In the genomic region with DNA sequence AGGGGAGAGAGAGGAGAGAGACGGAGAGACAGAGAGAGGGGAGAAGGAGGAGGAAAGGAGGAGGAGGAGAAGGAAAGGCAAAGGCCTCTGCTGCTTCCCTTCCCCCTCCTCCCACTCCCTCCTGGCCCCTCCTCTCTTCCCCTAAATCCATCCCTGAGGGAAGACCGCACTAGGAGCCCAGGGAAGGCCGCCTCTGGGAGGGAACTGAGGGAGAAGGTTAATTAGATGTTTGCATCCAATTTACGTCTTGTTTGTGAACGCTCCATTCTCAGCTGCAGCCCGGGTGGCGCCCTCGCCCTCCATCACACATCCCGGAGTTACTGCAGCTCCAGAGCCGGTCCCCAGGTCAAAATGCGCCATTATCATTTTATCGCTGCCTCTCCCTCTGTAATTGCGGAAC, we compare ENCODE assay signal across 18 mouse cellular contexts. TPM values are rescaled to one million over a fixed set of nuclear protein-coding genes. Genes with fewer than 3 reads are reported as not detected.
A peak's percentile ranks its signal among the peaks of the same experiment; 100 is the strongest.
DNase-seq lines count a peak whose midpoint lies in the region; ATAC-seq lines count a peak whose summit lies in the region.
"Had no signal": no experiment of that assay in that cellular context is flagged by ENCODE, and none has a peak within 500 bp of the region (broad histone marks: within the 10 kb centered on the region; RNA-seq: fewer than 3 reads in every experiment).

No protein-coding gene starts in this region.

- 0 out of 2 replicates have a peak overlapping the region, but pooled peaks have one; percentile 17 for H3K4me2 ChIP-seq in embryonic facial prominence, embryonic 12.5 days (replicated peaks)
- no peak overlapping the region for H3K4me2 ChIP-seq in neural tube, embryonic 13.5 days
- no peak overlapping the region for H3K4me2 ChIP-seq in kidney, embryonic 14.5 days (replicated peaks; ENCODE audit: low read depth, low read length)

- no peaks in the 10 kb centered on the region for H3K9me3 ChIP-seq in embryonic facial prominence, embryonic 12.5 days
- H3K9me3 ChIP-seq in hindbrain, embryonic 10.5 days, result no peaks in the 10 kb centered on the region
- H3K9me3 ChIP-seq in midbrain, embryonic 10.5 days (replicated peaks), result no peaks in the 10 kb centered on the region
- no peaks in the 10 kb centered on the region for H3K9me3 ChIP-seq in neural tube, embryonic 13.5 days
- no peaks in the 10 kb centered on the region for H3K9me3 ChIP-seq in kidney, embryonic 14.5 days (ENCODE audit: control insufficient read depth, low read length)

- ATAC-seq in embryonic facial prominence, embryonic 12.5 days (ENCODE audit: insufficient number of reproducible peaks, insufficient read depth, low FRiP score, low TSS enrichment), result no peak
- no peak for ATAC-seq in neural tube, embryonic 13.5 days (ENCODE audit: low read depth)
- ATAC-seq in cerebellum, adult (ENCODE audit: insufficient number of reproducible peaks, low FRiP score, low TSS enrichment), result no peak
- no peak for ATAC-seq in kidney, embryonic 14.5 days (ENCODE audit: low FRiP score, low TSS enrichment)
- ATAC-seq in granulocyte monocyte progenitor cell, adult 5-6 weeks (replicated peaks; ENCODE audit: poor library complexity, severe bottlenecking), result no peak
- ATAC-seq: intestine, postnatal 0 days had no signal

- 0 out of 2 replicates have a peak, but pooled peaks cover 8% of the 10 kb centered on the region for H3K4me1 ChIP-seq in embryonic facial prominence, embryonic 12.5 days
- H3K4me1 ChIP-seq in hindbrain, embryonic 10.5 days (replicated peaks), result peaks cover 47% of the 10 kb centered on the region
- peaks cover 41% of the 10 kb centered on the region for H3K4me1 ChIP-seq in midbrain, embryonic 10.5 days
- H3K4me1 ChIP-seq in neural tube, embryonic 13.5 days (replicated peaks), result peaks cover 30% of the 10 kb centered on the region
- H3K4me1 ChIP-seq in kidney, embryonic 14.5 days (ENCODE audit: control insufficient read depth, insufficient read depth, low read length), result no peaks in the 10 kb centered on the region

- H3K27me3 ChIP-seq in embryonic facial prominence, embryonic 12.5 days, result peaks cover 55% of the 10 kb centered on the region
- H3K27me3 ChIP-seq in hindbrain, embryonic 10.5 days (ENCODE audit: insufficient read depth, poor library complexity, severe bottlenecking), result peaks cover 94% of the 10 kb centered on the region
- H3K27me3 ChIP-seq in midbrain, embryonic 10.5 days (ENCODE audit: low read depth, poor library complexity, severe bottlenecking), result peaks cover 99% of the 10 kb centered on the region
- H3K27me3 ChIP-seq in neural tube, embryonic 13.5 days, result peaks cover 64% of the 10 kb centered on the region
- peaks cover 39% of the 10 kb centered on the region for H3K27me3 ChIP-seq in kidney, embryonic 14.5 days (ENCODE audit: control insufficient read depth, insufficient read depth, low read length)

- no peaks in the 10 kb centered on the region for H3K36me3 ChIP-seq in embryonic facial prominence, embryonic 12.5 days
- H3K36me3 ChIP-seq in hindbrain, embryonic 10.5 days, result no peaks in the 10 kb centered on the region
- no peaks in the 10 kb centered on the region for H3K36me3 ChIP-seq in midbrain, embryonic 10.5 days
- no peaks in the 10 kb centered on the region for H3K36me3 ChIP-seq in neural tube, embryonic 13.5 days
- H3K36me3 ChIP-seq in kidney, embryonic 14.5 days (ENCODE audit: control insufficient read depth, insufficient read depth, low read length), result no peaks in the 10 kb centered on the region

- H3K4me3 ChIP-seq in embryonic facial prominence, embryonic 12.5 days, result no peak overlapping the region
- H3K4me3 ChIP-seq in hindbrain, embryonic 10.5 days, result no peak overlapping the region
- peak overlapping the region; percentile 19; the same call in 1 of the 2 replicates for H3K4me3 ChIP-seq in midbrain, embryonic 10.5 days
- no peak overlapping the region for H3K4me3 ChIP-seq in neural tube, embryonic 13.5 days
- no peak overlapping the region for H3K4me3 ChIP-seq in kidney, embryonic 14.5 days (ENCODE audit: low read length)

- no peak for DNase-seq in hindbrain, embryonic 10.5 days (ENCODE audit: low spot score)
- no peak for DNase-seq in midbrain, embryonic 10.5 days (ENCODE audit: low spot score)
- no peak for DNase-seq in MN1 (ENCODE audit: low spot score)
- DNase-seq: cerebellum, postnatal 14 days; gastrocnemius, postnatal 36 days; layer of hippocampus, adult 9-11 months; left cerebral cortex, postnatal 4 days; lung, adult 18-20 months had no signal

- 2% methylated on average over 13 of the region's 13 CpGs for WGBS in embryonic facial prominence, embryonic 12.5 days
- 3% methylated on average over 13 of the region's 13 CpGs for WGBS in hindbrain, embryonic 10.5 days
- 3% methylated on average over 13 of the region's 13 CpGs for WGBS in midbrain, embryonic 10.5 days
- under 1% methylated on average over 13 of the region's 13 CpGs for WGBS in neural tube, embryonic 13.5 days
- 0% methylated on average over 13 of the region's 13 CpGs for WGBS in kidney, embryonic 14.5 days

- no peak overlapping the region for H3K27ac ChIP-seq in embryonic facial prominence, embryonic 12.5 days
- peak overlapping the region; percentile 70 for H3K27ac ChIP-seq in hindbrain, embryonic 10.5 days
- H3K27ac ChIP-seq in midbrain, embryonic 10.5 days (replicated peaks), result peak overlapping the region; percentile 1; the same call in 1 of the 2 replicates
- peak overlapping the region; percentile 64 for H3K27ac ChIP-seq in neural tube, embryonic 13.5 days (replicated peaks)
- H3K27ac ChIP-seq in kidney, embryonic 14.5 days (ENCODE audit: low read depth, low read length), result no peak overlapping the region

- H3K9ac ChIP-seq in embryonic facial prominence, embryonic 12.5 days, result no peak overlapping the region
- H3K9ac ChIP-seq in neural tube, embryonic 13.5 days, result peak overlapping the region; percentile 31
- H3K9ac ChIP-seq in kidney, embryonic 14.5 days (ENCODE audit: low read depth, low read length), result no peak overlapping the region

RNA-seq across cellular contexts. Expression of a gene that starts 33.5 kb away (rescaled TPM):
- 0.96 and 1.9 TPM in 2 replicates for polyA plus RNA-seq in embryonic facial prominence, embryonic 12.5 days (2016; fragmentation: Nextera tagmentation; extraction: Ambion mirVana)
- polyA plus RNA-seq in hindbrain, embryonic 10.5 days (2016; fragmentation: Nextera tagmentation; extraction: Ambion mirVana), result 12.1 and 34.0 TPM in 2 replicates
- 23.5 and 30.5 TPM in 2 replicates for polyA plus RNA-seq in midbrain, embryonic 10.5 days (2016; fragmentation: Nextera tagmentation; extraction: Ambion mirVana)
- polyA plus RNA-seq in neural tube, embryonic 13.5 days (2015; fragmentation: Nextera tagmentation; extraction: Ambion mirVana), result 42.0 and 46.0 TPM in 2 replicates
- not detected in 2 replicates for polyA plus RNA-seq in kidney, embryonic 14.5 days (2014; fragmentation: Nextera tagmentation; extraction: Ambion mirVana)
- total RNA-seq in granulocyte monocyte progenitor cell, adult 5-6 weeks (2014; fragmentation: Nextera tagmentation), result not detected in 2 replicates
- total RNA-seq in granulocyte monocyte progenitor cell, adult 5-6 weeks (2017), result not detected in 2 replicates
- total RNA-seq: CH12.LX; gastrocnemius, postnatal 36 days; megakaryocyte progenitor cell, adult 5-6 weeks had no signal
- polyA plus RNA-seq: heart, postnatal 0 days; spleen, adult 2 months had no signal

Comparison
In these comparisons a context has a peak if more than half of its experiments do, and no peak if none do; other contexts are left out.
1. H3K27ac ChIP-seq: peak in hindbrain, embryonic 10.5 days (single experiment), midbrain, embryonic 10.5 days (single experiment) and neural tube, embryonic 13.5 days (single experiment); none in embryonic facial prominence, embryonic 12.5 days (single experiment) and kidney, embryonic 14.5 days (single experiment).